Mouse (Mus musculus) ES-E14 (cell line): Measurements from ENCODE around the gene Smoc1. TPM values are rescaled to one million over a fixed set of nuclear protein-coding genes. Genes with fewer than 3 reads are reported as not detected.

ENCODE experiments used
- DNase-seq: peaks from one replicate; pipeline ENCODE4 v3.0.0-alpha.2; 2013; ENCODE audit warnings: low read depth, low spot score
- H3K27ac ChIP-seq: 2 replicates; pipeline ENCODE4 v1.5.1; 2012; ENCODE audit warnings: low read depth, mild to moderate bottlenecking, low read length, moderate library complexity, mixed read lengths; ENCODE audit not compliant: poor library complexity, insufficient read depth, severe bottlenecking
- H3K36me3 ChIP-seq: 2 replicates; pipeline ENCODE4 v1.6.1; 2012; ENCODE audit warnings: mild to moderate bottlenecking, low read length, moderate library complexity, mixed read lengths; ENCODE audit not compliant: control insufficient read depth, poor library complexity, insufficient read depth, severe bottlenecking
- H3K4me1 ChIP-seq, 2 experiments: fragments of 150-350 bp in 1 of 2; sonication (generic) in 1 of 2; 2 replicates each; pipeline ENCODE4 v1.6.1; 2012; ENCODE audit warnings: low read length in 2 of 2, mild to moderate bottlenecking in 1 of 2, mixed read lengths in 1 of 2; ENCODE audit not compliant: control insufficient read depth in 2 of 2, insufficient read depth in 2 of 2, poor library complexity in 1 of 2
- H3K4me3 ChIP-seq, 2 experiments: fragments of 150-350 bp in 1 of 2; sonication (generic) in 1 of 2; 2 replicates each; pipeline ENCODE4 v1.5.1; 2012; ENCODE audit warnings: low read length in 2 of 2, low read depth in 1 of 2, mild to moderate bottlenecking in 1 of 2, mixed read lengths in 1 of 2; ENCODE audit not compliant: insufficient read depth in 1 of 2, poor library complexity in 1 of 2, severe bottlenecking in 1 of 2
- H3K9ac ChIP-seq: 2 replicates; pipeline ENCODE4 v1.6.1; 2012; ENCODE audit warnings: low read depth, mild to moderate bottlenecking, low read length, mixed read lengths; ENCODE audit not compliant: poor library complexity, insufficient read depth, severe bottlenecking
- H3K9me3 ChIP-seq: fragments of 150-350 bp; sonication (generic); 2 replicates; pipeline ENCODE4 v1.6.1; 2012; ENCODE audit warnings: low read depth, mild to moderate bottlenecking, low read length; ENCODE audit not compliant: control insufficient read depth, insufficient read depth
- CHD2 ChIP-seq: IDR thresholded peaks from 2 replicates; pipeline ENCODE4 v1.6.1; 2014; ENCODE audit warnings: mild to moderate bottlenecking, low read depth, low read length, inconsistent platforms
- HCFC1 ChIP-seq: IDR thresholded peaks from 2 replicates; pipeline ENCODE4 v1.6.1; 2012; ENCODE audit warnings: low read length, inconsistent platforms, borderline replicate concordance; ENCODE audit not compliant: insufficient read depth
- MAFK ChIP-seq: IDR thresholded peaks from 2 replicates; pipeline ENCODE4 v1.6.1; 2014; ENCODE audit warnings: mild to moderate bottlenecking, low read depth, low read length, inconsistent platforms; ENCODE audit not compliant: insufficient read depth
- ZC3H11A ChIP-seq: IDR thresholded peaks from 2 replicates; pipeline ENCODE4 v1.6.1; 2012; ENCODE audit warnings: low read depth, mild to moderate bottlenecking, inconsistent platforms, low read length, borderline replicate concordance
- ZNF384 ChIP-seq: IDR thresholded peaks from 2 replicates; pipeline ENCODE4 v1.6.1; 2012; ENCODE audit warnings: low read depth, low read length, inconsistent platforms
- in situ Hi-C, 2 experiments: fragments of 600-800 bp; cut with MboI; formaldehyde crosslinking; loops; one replicate each; pipeline ENCODE4 v1.15.1; 2025; ENCODE audit warnings: low sequenced_read_pairs in 2 of 2, inconsistent platforms in 1 of 2; ENCODE audit not compliant: unreplicated experiment in 2 of 2
- total RNA-seq: library from RNA; depleted of rRNA; stranded (reverse); fragments of 300-350 nt; gene quantifications from 2 replicates; pipeline ENCODE4 v1.2.3, GENCODE M21; 2012

Smoc1 gene
- total RNA-seq, 1 experiment = 15.3 TPM

DNA sequence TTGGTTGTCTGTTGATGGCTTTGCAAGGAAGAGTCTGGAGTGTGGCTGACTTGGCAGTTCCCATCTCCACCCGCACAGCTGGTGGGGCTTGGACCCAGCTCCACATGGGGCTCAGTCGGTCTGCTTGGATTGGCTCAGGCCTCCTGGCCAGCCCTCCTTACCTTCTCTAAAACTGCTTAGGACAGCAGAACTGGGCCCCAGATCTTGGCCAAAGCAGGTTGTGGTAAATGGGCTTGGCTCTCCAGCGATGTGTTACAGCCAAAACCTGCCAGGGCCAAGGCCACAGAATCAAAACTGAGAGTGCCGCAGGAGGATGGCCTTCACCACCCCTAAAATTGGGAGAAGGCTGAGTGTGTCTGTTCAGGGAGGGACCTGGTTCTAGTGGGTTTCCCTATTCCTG, 147.3 kb downstream of the Smoc1 start:
- no peak overlapping the region for H3K27ac ChIP-seq
- H3K9me3 ChIP-seq = no peaks in the 10 kb centered on the region
- 0 out of 2 replicates have a peak, but pooled peaks cover 3% of the 10 kb centered on the region for H3K36me3 ChIP-seq
- no peak overlapping the region for H3K4me3 ChIP-seq
- TF ChIP-seq ZC3H11A (no peak), ZNF384 (no peak), HCFC1 (no peak), CHD2 (no peak), MAFK (no peak)
- in situ Hi-C loops = no loop called here
- DNase-seq = no peak
- no peak overlapping the region for H3K9ac ChIP-seq
- no peaks in the 10 kb centered on the region for H3K4me1 ChIP-seq

DNA sequence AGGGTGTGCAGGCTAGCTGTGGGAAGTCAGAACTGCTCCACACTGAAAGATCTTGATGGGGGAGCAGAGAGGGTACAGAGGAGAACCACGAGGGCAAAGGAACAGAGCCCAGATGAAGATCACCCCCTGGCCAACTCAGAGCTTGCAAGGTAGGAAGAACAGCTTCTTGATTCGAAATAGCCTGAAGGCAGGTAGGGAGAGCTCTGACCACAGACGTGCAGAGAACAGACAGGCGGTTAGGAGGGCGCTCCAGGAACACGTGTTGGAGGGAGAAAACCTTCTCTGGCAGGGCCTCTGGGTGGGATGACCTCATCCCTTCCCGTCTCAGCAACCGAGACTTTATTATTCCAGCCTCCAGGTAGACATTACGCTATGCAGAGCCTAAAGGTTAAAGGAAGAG, 148.6 kb downstream of the Smoc1 start:
- DNase-seq = no peak

DNA sequence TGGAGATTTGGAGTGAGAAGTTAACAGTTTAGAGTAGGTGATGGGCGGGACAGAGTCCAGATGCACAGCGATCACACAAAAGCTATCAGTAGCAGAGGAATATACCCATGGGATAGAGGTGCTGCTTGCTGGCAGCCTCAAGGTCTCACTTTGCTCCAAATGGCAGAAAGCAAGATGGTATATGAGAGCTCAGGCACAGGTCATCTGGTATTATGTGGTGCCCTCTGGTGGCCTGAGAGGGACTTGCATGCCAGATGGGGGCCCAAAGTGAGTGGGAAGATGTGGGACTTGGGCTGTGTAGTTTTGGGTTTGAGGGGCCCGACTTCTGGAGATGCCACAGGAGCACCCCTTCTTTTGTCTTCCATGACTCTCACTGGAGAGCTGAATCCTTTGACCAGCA, 155.5 kb downstream of the Smoc1 start:
- H3K4me3 ChIP-seq = no peak overlapping the region
- in situ Hi-C loops = loop anchor here (10.0 kb wide), 1 partner anchor 197 kb away; no protein-coding TSS in a partner anchor
- H3K36me3 ChIP-seq = peaks cover 3% of the 10 kb centered on the region; the same call in 1 of the 2 replicates
- H3K27ac ChIP-seq = no peak overlapping the region
- no peak overlapping the region for H3K9ac ChIP-seq
- no peaks in the 10 kb centered on the region for H3K9me3 ChIP-seq
- no peaks in the 10 kb centered on the region for H3K4me1 ChIP-seq
- peak; percentile 48 for DNase-seq
- peak; percentile 64; the same call in 1 of the 2 replicates for TF ChIP-seq ZC3H11A
- TF ChIP-seq HCFC1 = no peak
- no peak for TF ChIP-seq MAFK
- TF ChIP-seq ZNF384 = no peak

More for the DNA sequence above, 148.6 kb downstream of the Smoc1 start:
- H3K36me3 ChIP-seq = peaks cover under 1% of the 10 kb centered on the region; the same call in 1 of the 2 replicates
- no peak overlapping the region for H3K4me3 ChIP-seq
- H3K9ac ChIP-seq = no peak overlapping the region
- no peak overlapping the region for H3K27ac ChIP-seq
- in situ Hi-C loops = no loop called here
- no peaks in the 10 kb centered on the region for H3K4me1 ChIP-seq
- no peaks in the 10 kb centered on the region for H3K9me3 ChIP-seq
- no peak for TF ChIP-seq MAFK
- TF ChIP-seq HCFC1 = no peak
- no peak for TF ChIP-seq ZNF384
- TF ChIP-seq CHD2 = no peak
- no peak for TF ChIP-seq ZC3H11A

DNA sequence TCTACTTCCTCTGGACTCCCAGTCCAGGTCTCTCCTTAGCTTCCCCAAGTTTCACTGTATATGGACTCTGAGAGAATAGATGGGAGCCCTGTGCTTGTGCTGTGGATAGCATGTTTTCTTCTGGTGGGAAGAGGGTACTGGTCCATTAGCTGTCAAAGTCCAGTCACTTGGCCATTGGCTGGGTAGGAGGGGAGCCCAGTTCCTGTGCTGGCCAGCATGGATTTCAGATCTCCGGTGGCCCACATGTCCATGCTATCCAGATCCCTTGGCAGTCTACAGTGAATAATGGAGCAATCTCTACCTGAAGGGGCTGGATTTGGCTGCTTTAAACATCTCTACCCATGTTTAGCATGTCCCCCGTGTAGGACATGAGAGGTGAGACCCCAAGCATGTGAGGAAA, 158.4 kb downstream of the Smoc1 start:
- no peak overlapping the region for H3K4me3 ChIP-seq
- peaks cover 3% of the 10 kb centered on the region; the same call in 1 of the 2 replicates for H3K36me3 ChIP-seq
- in situ Hi-C loops = loop anchor here (10.0 kb wide), 1 partner anchor 200 kb away; no protein-coding TSS in a partner anchor
- no peak overlapping the region for H3K9ac ChIP-seq
- H3K9me3 ChIP-seq = no peaks in the 10 kb centered on the region
- DNase-seq = no peak
- no peaks in the 10 kb centered on the region for H3K4me1 ChIP-seq
- TF ChIP-seq CHD2 = no peak
- no peak for TF ChIP-seq ZNF384
- TF ChIP-seq HCFC1 = no peak
- no peak for TF ChIP-seq MAFK
- no peak for TF ChIP-seq ZC3H11A
- no peak overlapping the region for H3K27ac ChIP-seq

DNA sequence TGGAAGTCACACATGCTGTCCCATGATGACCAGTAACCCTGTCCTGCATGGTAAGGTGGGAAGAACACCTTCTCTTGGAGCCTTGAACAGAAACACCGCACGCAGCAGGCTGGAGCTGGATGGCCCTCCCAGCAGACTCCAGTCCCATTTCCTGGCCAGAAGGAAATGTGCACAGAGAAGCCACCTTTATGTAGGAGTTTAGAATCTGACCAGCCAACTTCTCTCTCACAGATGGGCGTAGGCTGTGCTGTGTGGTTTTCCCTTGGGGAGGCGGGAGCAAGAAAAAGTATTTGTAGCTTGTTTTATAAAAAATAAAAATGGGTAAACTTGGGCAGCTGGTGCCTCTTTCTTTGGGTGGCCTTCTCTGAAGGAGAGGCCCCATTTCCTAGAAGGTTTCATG, 159.5 kb downstream of the Smoc1 start:
- TF ChIP-seq CHD2 (no peak), HCFC1 (no peak), ZC3H11A (no peak), ZNF384 (no peak), MAFK (no peak)
- Histone ChIP-seq H3K36me3 (peaks cover 3% of the 10 kb centered on the region; the same call in 1 of the 2 replicates), H3K9me3 (no peaks in the 10 kb centered on the region), H3K27ac (no peak overlapping the region), H3K9ac (no peak overlapping the region), H3K4me1 (no peaks in the 10 kb centered on the region), H3K4me3 (no peak overlapping the region)
- DNase-seq = no peak
- in situ Hi-C loops = loop anchor here (10.0 kb wide), 1 partner anchor 201 kb away; no protein-coding TSS in a partner anchor
